Mouse (Mus musculus) heart, postnatal 0 days (tissue): ENCODE results near the gene Pde2a.

Experiments used
- CTCF ChIP-seq: IDR thresholded peaks from 2 replicates; pipeline ENCODE4 v1.5.1; 2016; ENCODE audit warnings: antibody characterized with exemption, control low read depth, low read depth
- EP300 ChIP-seq: IDR thresholded peaks from 2 replicates; pipeline ENCODE4 v1.6.1; 2016; ENCODE audit warnings: antibody characterized with exemption, low read depth

- TF ChIP-seq EP300 (no peak), CTCF (no peak)
Observed at GRCm38 (mm10) chr7:101385331-101385733, 36.2 kb upstream of the Pde2a start.
